Mouse (Mus musculus) frontal cortex, postnatal 36 days (tissue): ENCODE measurements around the gene 2010111I01Rik.

Experiments used
- DNase-seq, 2 experiments: peaks; one replicate each; pipeline ENCODE4 v3.0.0; 2022; ENCODE audit warnings: low spot score in 2 of 2

2010111I01Rik gene

GRCm38 (mm10) chr13:63289152-63289551 lies 324.5 kb downstream of the 2010111I01Rik start:
- DNase-seq: no peak

- no peak for DNase-seq
These were observed 325.0 kb downstream of the 2010111I01Rik start for GRCm38 (mm10) chr13:63289687-63290086.

GRCm38 (mm10) chr13:63290126-63290525 lies 325.4 kb downstream of the 2010111I01Rik start:
- DNase-seq: no peak

GRCm38 (mm10) chr13:63291016-63291415 lies 326.3 kb downstream of the 2010111I01Rik start:
- no peak for DNase-seq

GRCm38 (mm10) chr13:63293647-63294046 lies 329.0 kb downstream of the 2010111I01Rik start:
- no peak for DNase-seq

GRCm38 (mm10) chr13:63294359-63295193 lies 329.9 kb downstream of the 2010111I01Rik start:
- no peak for DNase-seq

GRCm38 (mm10) chr13:63296300-63296699 lies 331.6 kb downstream of the 2010111I01Rik start:
- DNase-seq: no peak

- DNase-seq: no peak
These were observed 332.3 kb downstream of the 2010111I01Rik start for GRCm38 (mm10) chr13:63297003-63297402.

GRCm38 (mm10) chr13:63297933-63298332 lies 333.2 kb downstream of the 2010111I01Rik start:
- DNase-seq: no peak

- DNase-seq: no peak
These were observed 334.2 kb downstream of the 2010111I01Rik start for GRCm38 (mm10) chr13:63298931-63299330.

- no peak for DNase-seq
These were observed 336.2 kb downstream of the 2010111I01Rik start for GRCm38 (mm10) chr13:63300929-63301328.

GRCm38 (mm10) chr13:63301764-63302209 lies 337.1 kb downstream of the 2010111I01Rik start:
- no peak for DNase-seq

GRCm38 (mm10) chr13:63302381-63302780 lies 337.7 kb downstream of the 2010111I01Rik start:
- DNase-seq: no peak

- DNase-seq: no peak
These were observed 339.6 kb downstream of the 2010111I01Rik start for GRCm38 (mm10) chr13:63304124-63304792.

GRCm38 (mm10) chr13:63304799-63305159 lies 340.1 kb downstream of the 2010111I01Rik start:
- DNase-seq: no peak

GRCm38 (mm10) chr13:63305160-63306011 lies 340.7 kb downstream of the 2010111I01Rik start:
- DNase-seq: no peak

- DNase-seq: peak in 1 of 2 experiments; percentile 63
These were observed 342.1 kb downstream of the 2010111I01Rik start for GRCm38 (mm10) chr13:63306768-63307167.

- no peak for DNase-seq
These were observed 344.9 kb downstream of the 2010111I01Rik start for GRCm38 (mm10) chr13:63309563-63309962.

- DNase-seq: no peak
These were observed 346.5 kb downstream of the 2010111I01Rik start for GRCm38 (mm10) chr13:63311156-63311555.

- DNase-seq: no peak
These were observed 348.6 kb downstream of the 2010111I01Rik start for GRCm38 (mm10) chr13:63313247-63313646.

- DNase-seq: no peak
These were observed 349.3 kb downstream of the 2010111I01Rik start for GRCm38 (mm10) chr13:63313748-63314607.
